Mouse (Mus musculus) liver, adult 2 months (tissue): Measurements from ENCODE around the gene Rap1gap2.

Source experiments
- CTCF ChIP-seq: fragments of 200-500 bp; IDR thresholded peaks from 2 replicates; pipeline ENCODE4 v1.5.1; 2011; ENCODE audit warnings: low read depth, low read length, control low read depth
- POLR2A ChIP-seq: fragments of 200-500 bp; IDR thresholded peaks from 2 replicates; pipeline ENCODE4 v1.6.1; 2011; ENCODE audit warnings: low read length, control low read depth; ENCODE audit not compliant: insufficient read depth; ENCODE audit errors: extremely low read depth

- TF ChIP-seq CTCF, result no peak
- TF ChIP-seq POLR2A, result no peak
Measured at GRCm38 (mm10) chr11:74627481-74627880, 16.8 kb upstream of the Rap1gap2 start.
